Mouse (Mus musculus) bone marrow macrophage, adult 2 months (primary cell): Measurements from ENCODE around the gene Gm10322.

Source experiments
- CTCF ChIP-seq: IDR thresholded peaks from 2 replicates; pipeline ENCODE4 v1.5.1; 2012; ENCODE audit warnings: low read depth, mild to moderate bottlenecking, low read length, moderate library complexity
- POLR2A ChIP-seq: IDR thresholded peaks from 2 replicates; pipeline ENCODE4 v1.6.1; 2012; ENCODE audit warnings: mild to moderate bottlenecking, low read depth, low read length, borderline replicate concordance

DNA sequence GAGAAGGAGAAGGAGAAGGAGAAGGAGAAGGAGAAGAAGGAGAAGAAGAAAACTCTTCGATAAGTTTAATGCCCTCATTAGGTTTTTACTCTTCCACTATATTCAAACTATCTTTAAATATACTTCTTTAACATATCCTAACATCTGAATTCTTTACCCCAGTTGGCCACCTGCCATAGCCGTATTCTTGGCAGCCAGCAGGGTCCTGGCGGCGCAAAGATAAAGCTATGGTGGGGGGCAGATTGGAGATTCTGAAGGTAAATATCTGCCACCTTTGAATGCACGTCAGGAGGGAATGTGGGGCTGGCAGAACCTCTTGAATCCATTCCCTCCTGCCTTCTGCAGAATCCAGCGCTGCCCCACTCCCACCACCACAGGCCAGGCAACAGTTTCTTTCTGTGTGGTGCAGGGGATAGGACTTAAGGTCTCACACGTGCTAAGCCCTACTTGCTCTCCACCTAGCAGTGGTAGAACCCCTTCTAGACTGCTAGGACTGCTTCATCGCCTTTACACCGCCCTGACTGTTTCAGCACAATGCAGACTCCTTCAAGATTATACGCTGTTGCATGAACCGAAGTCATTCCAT, 10.9 kb upstream of the Gm10322 start:
- TF ChIP-seq CTCF = no peak
- no peak for TF ChIP-seq POLR2A
